Mouse (Mus musculus): ENCODE results near the gene Cplane1. TPM values are rescaled to one million over a fixed set of nuclear protein-coding genes. Genes with fewer than 3 reads are reported as not detected.
"Not testable (repeated sequence)": the region's sequence is repeated elsewhere in the genome, so short reads cannot be mapped to it uniquely, and the experiment has no call there.

The Cplane1 gene
- total and polyA plus RNA-seq, 3 experiments: 2.9 to 6.3 TPM; not detected in 1

DNA sequence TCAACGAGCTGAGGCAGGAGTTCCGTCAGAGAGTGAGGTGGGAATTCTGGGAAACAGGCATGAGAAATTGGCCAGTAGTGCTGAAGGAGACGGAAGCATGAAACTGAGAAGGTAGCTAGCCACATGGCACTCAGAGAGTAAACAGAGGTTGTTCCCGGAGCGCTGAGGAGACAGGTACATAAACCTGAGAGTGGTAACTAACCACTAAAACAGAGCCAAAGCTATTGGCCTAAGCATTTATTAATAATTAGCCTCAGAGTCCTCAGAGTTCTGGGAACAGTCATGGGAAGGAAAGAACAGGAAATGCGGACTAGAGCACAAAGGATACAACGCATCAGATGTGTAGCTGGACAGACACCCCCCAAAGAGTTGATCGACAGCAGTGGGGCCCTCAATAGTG, 99.3 kb downstream of the Cplane1 start:
- no peak for DNase-seq (ENCODE audit: low read depth, low spot score)
- H3K36me3 ChIP-seq (ENCODE audit: control insufficient read depth in 1 of 2, insufficient read depth in 2 of 2, low read length in 2 of 2): no peaks in the 10 kb centered on the region
- H3K27me3 ChIP-seq (ENCODE audit: control insufficient read depth in 1 of 2, insufficient read depth in 2 of 2, low read length in 2 of 2): no peaks in the 10 kb centered on the region
- no peak overlapping the region for H3K9ac ChIP-seq (ENCODE audit: control insufficient read depth, low read depth, low read length, poor library complexity, severe bottlenecking)
- H3K4me3 ChIP-seq (ENCODE audit: control insufficient read depth in 1 of 2, insufficient read depth in 1 of 2, low read depth in 2 of 2, low read length in 2 of 2): no peak overlapping the region
- H3K79me2 ChIP-seq (ENCODE audit: control insufficient read depth, insufficient read depth, low read length, poor library complexity): no peaks in the 10 kb centered on the region
- TF ChIP-seq ZNF384 (IDR thresholded peaks at IDR 0.05; ENCODE audit: low read depth, low read length): no peak
- TF ChIP-seq CHD1 (IDR thresholded peaks at IDR 0.05; ENCODE audit: low read depth, low read length): no peak
- no peak for TF ChIP-seq ELF1 (IDR thresholded peaks at IDR 0.05; ENCODE audit: low read depth, low read length)
- TF ChIP-seq MAX (IDR thresholded peaks at IDR 0.05; ENCODE audit: low read length): no peak
- no peak for TF ChIP-seq E2F4 (IDR thresholded peaks at IDR 0.05; ENCODE audit: borderline replicate concordance, low read depth, low read length)
- TF ChIP-seq SIN3A (IDR thresholded peaks at IDR 0.05; ENCODE audit: low read length): no peak
- no peak for TF ChIP-seq MYB (IDR thresholded peaks at IDR 0.05; ENCODE audit: low read depth, low read length)
- TF ChIP-seq USF2 (IDR thresholded peaks at IDR 0.05; ENCODE audit: borderline replicate concordance in 1 of 2, insufficient read depth in 1 of 2, low read depth in 1 of 2, low read length in 2 of 2): no peak
- no peak for TF ChIP-seq TCF12 (IDR thresholded peaks at IDR 0.05; ENCODE audit: low read depth, low read length)
- no peak for TF ChIP-seq ZC3H11A (IDR thresholded peaks at IDR 0.05; ENCODE audit: low read depth, low read length)
- no peak for TF ChIP-seq EP300 (IDR thresholded peaks at IDR 0.05; ENCODE audit: low read depth in 1 of 2, low read length in 2 of 2)
- TF ChIP-seq MEF2A (IDR thresholded peaks at IDR 0.05; ENCODE audit: extremely low read depth, insufficient replicate concordance, low read depth, low read length, poor library complexity, severe bottlenecking): no peak
- TF ChIP-seq KAT2A (conservative IDR thresholded peaks at IDR 0.05; ENCODE audit: low read depth, low read length): no peak
- TF ChIP-seq ZMIZ1 (IDR thresholded peaks at IDR 0.05; ENCODE audit: low read depth, low read length): no peak
- TF ChIP-seq MAFK (IDR thresholded peaks at IDR 0.05; ENCODE audit: borderline replicate concordance, low read depth, low read length): no peak
- no peak for TF ChIP-seq TBP (IDR thresholded peaks at IDR 0.05; ENCODE audit: low read depth, low read length)
- no peaks in the 10 kb centered on the region for H3K9me3 ChIP-seq (replicated peaks; ENCODE audit: insufficient read depth, low read length)
- H3K4me1 ChIP-seq (ENCODE audit: control insufficient read depth in 1 of 2, insufficient read depth in 2 of 2, low read length in 2 of 2): no peaks in the 10 kb centered on the region
- no peak overlapping the region for H3K27ac ChIP-seq (ENCODE audit: control insufficient read depth, low read depth, low read length)

- Histone ChIP-seq H3K4me3 (ENCODE audit: control insufficient read depth in 1 of 2, insufficient read depth in 1 of 2, low read depth in 2 of 2, low read length in 2 of 2) (no peak overlapping the region), H3K9ac (ENCODE audit: control insufficient read depth, low read depth, low read length, poor library complexity, severe bottlenecking) (no peak overlapping the region), H3K27ac (ENCODE audit: control insufficient read depth, low read depth, low read length) (no peak overlapping the region), H3K79me2 (ENCODE audit: control insufficient read depth, insufficient read depth, low read length, poor library complexity) (no peaks in the 10 kb centered on the region), H3K9me3 (replicated peaks; ENCODE audit: insufficient read depth, low read length) (no peaks in the 10 kb centered on the region), H3K27me3 (ENCODE audit: control insufficient read depth in 1 of 2, insufficient read depth in 2 of 2, low read length in 2 of 2) (no peaks in the 10 kb centered on the region), H3K4me1 (ENCODE audit: control insufficient read depth in 1 of 2, insufficient read depth in 2 of 2, low read length in 2 of 2) (no peaks in the 10 kb centered on the region), H3K36me3 (ENCODE audit: control insufficient read depth in 1 of 2, insufficient read depth in 2 of 2, low read length in 2 of 2) (no peaks in the 10 kb centered on the region)
- TF ChIP-seq UBTF (IDR thresholded peaks at IDR 0.05; ENCODE audit: borderline replicate concordance, insufficient read depth, low read depth, low read length) (no peak), MYC (IDR thresholded peaks at IDR 0.05; ENCODE audit: low read depth, low read length) (no peak), POLR2AphosphoS2 (IDR thresholded peaks at IDR 0.05; ENCODE audit: low read length) (no peak), TBP (IDR thresholded peaks at IDR 0.05; ENCODE audit: low read depth, low read length) (no peak), EP300 (IDR thresholded peaks at IDR 0.05; ENCODE audit: low read depth in 1 of 2, low read length in 2 of 2) (no peak), MYB (IDR thresholded peaks at IDR 0.05; ENCODE audit: low read depth, low read length) (no peak), POLR2AphosphoS5 (IDR thresholded peaks at IDR 0.05; ENCODE audit: borderline replicate concordance, low read depth, low read length) (no peak), ZC3H11A (IDR thresholded peaks at IDR 0.05; ENCODE audit: low read depth, low read length) (no peak), ELF1 (IDR thresholded peaks at IDR 0.05; ENCODE audit: low read depth, low read length) (no peak), NRF1 (IDR thresholded peaks at IDR 0.05; ENCODE audit: insufficient read depth, low read depth, low read length, poor library complexity, severe bottlenecking) (no peak), MAX (IDR thresholded peaks at IDR 0.05; ENCODE audit: low read length) (no peak), MXI1 (IDR thresholded peaks at IDR 0.05; ENCODE audit: low read depth, low read length) (no peak), MAFK (IDR thresholded peaks at IDR 0.05; ENCODE audit: borderline replicate concordance, low read depth, low read length) (no peak), BHLHE40 (IDR thresholded peaks at IDR 0.05; ENCODE audit: borderline replicate concordance, low read depth, low read length) (no peak), RCOR1 (IDR thresholded peaks at IDR 0.05; ENCODE audit: low read depth, low read length) (no peak)
- DNase-seq (ENCODE audit: low read depth, low spot score): no peak
Observed at GRCm38 (mm10) chr15:8271952-8272351, 103.0 kb downstream of the Cplane1 start.

- not testable (repeated sequence) for H3K9ac ChIP-seq (ENCODE audit: control insufficient read depth, low read depth, low read length, poor library complexity, severe bottlenecking); H3K4me3 ChIP-seq (ENCODE audit: control insufficient read depth in 1 of 2, insufficient read depth in 1 of 2, low read depth in 2 of 2, low read length in 2 of 2); DNase-seq (ENCODE audit: low read depth, low spot score); H3K27me3 ChIP-seq (ENCODE audit: control insufficient read depth in 1 of 2, insufficient read depth in 2 of 2, low read length in 2 of 2); H3K79me2 ChIP-seq (ENCODE audit: control insufficient read depth, insufficient read depth, low read length, poor library complexity); H3K27ac ChIP-seq (ENCODE audit: control insufficient read depth, low read depth, low read length); H3K9me3 ChIP-seq (replicated peaks; ENCODE audit: insufficient read depth, low read length); H3K4me1 ChIP-seq (ENCODE audit: control insufficient read depth in 1 of 2, insufficient read depth in 2 of 2, low read length in 2 of 2)
- peaks cover 0 to 10% of the 10 kb centered on the region in 2 experiments; a peak in 2 of 4 replicates for H3K36me3 ChIP-seq (ENCODE audit: control insufficient read depth in 1 of 2, insufficient read depth in 2 of 2, low read length in 2 of 2)
Observed at GRCm38 (mm10) chr15:8277916-8278315, 109.0 kb downstream of the Cplane1 start.

Measured in MEL (cell line).